Mouse (Mus musculus): ENCODE data around the gene Wdr62.
"Not testable (repeated sequence)": the region's sequence is repeated elsewhere in the genome, so short reads cannot be mapped to it uniquely, and the experiment has no call there.

Gene Wdr62

GRCm38 (mm10) chr7:30251956-30252954, 28.0 kb downstream of the Wdr62 start:
- DNase-seq (ENCODE audit: low read depth, low spot score): no peak
- no peaks in the 10 kb centered on the region for H3K27me3 ChIP-seq (ENCODE audit: control insufficient read depth, insufficient read depth, low read length, poor library complexity, severe bottlenecking)
- no peaks in the 10 kb centered on the region; the same call in 1 of the 2 replicates for H3K36me3 ChIP-seq (ENCODE audit: control insufficient read depth, insufficient read depth, low read length, poor library complexity, severe bottlenecking)

- DNase-seq (ENCODE audit: low read depth, low spot score); H3K27me3 ChIP-seq (ENCODE audit: control insufficient read depth, insufficient read depth, low read length, poor library complexity, severe bottlenecking); H3K36me3 ChIP-seq (ENCODE audit: control insufficient read depth, insufficient read depth, low read length, poor library complexity, severe bottlenecking): not testable (repeated sequence)
These were observed 42.8 kb downstream of the Wdr62 start for GRCm38 (mm10) chr7:30237374-30237773.

GRCm38 (mm10) chr7:30235625-30236024, 44.6 kb downstream of the Wdr62 start, which contains the start of gene Ovol3:
Ovol3 (minus strand) TSS chr7:30235725.
- Histone ChIP-seq H3K36me3 (ENCODE audit: control insufficient read depth, insufficient read depth, low read length, poor library complexity, severe bottlenecking) (no peaks in the 10 kb centered on the region), H3K27me3 (ENCODE audit: control insufficient read depth, insufficient read depth, low read length, poor library complexity, severe bottlenecking) (no peaks in the 10 kb centered on the region)
- no peak for DNase-seq (ENCODE audit: low read depth, low spot score)

GRCm38 (mm10) chr7:30235091-30235490, 45.1 kb downstream of the Wdr62 start:
- Histone ChIP-seq H3K27me3 (ENCODE audit: control insufficient read depth, insufficient read depth, low read length, poor library complexity, severe bottlenecking) (no peaks in the 10 kb centered on the region), H3K36me3 (ENCODE audit: control insufficient read depth, insufficient read depth, low read length, poor library complexity, severe bottlenecking) (no peaks in the 10 kb centered on the region)
- no peak for DNase-seq (ENCODE audit: low read depth, low spot score)

GRCm38 (mm10) chr7:30234276-30234858, 45.9 kb downstream of the Wdr62 start:
- no peak for DNase-seq (ENCODE audit: low read depth, low spot score)
- Histone ChIP-seq H3K36me3 (ENCODE audit: control insufficient read depth, insufficient read depth, low read length, poor library complexity, severe bottlenecking) (no peaks in the 10 kb centered on the region), H3K27me3 (ENCODE audit: control insufficient read depth, insufficient read depth, low read length, poor library complexity, severe bottlenecking) (no peaks in the 10 kb centered on the region)

GRCm38 (mm10) chr7:30233387-30233786, 46.8 kb downstream of the Wdr62 start:
- Histone ChIP-seq H3K27me3 (ENCODE audit: control insufficient read depth, insufficient read depth, low read length, poor library complexity, severe bottlenecking) (no peaks in the 10 kb centered on the region), H3K36me3 (ENCODE audit: control insufficient read depth, insufficient read depth, low read length, poor library complexity, severe bottlenecking) (no peaks in the 10 kb centered on the region)
- no peak for DNase-seq (ENCODE audit: low read depth, low spot score)

GRCm38 (mm10) chr7:30232631-30233148, 47.5 kb downstream of the Wdr62 start:
- Histone ChIP-seq H3K27me3 (ENCODE audit: control insufficient read depth, insufficient read depth, low read length, poor library complexity, severe bottlenecking) (no peaks in the 10 kb centered on the region), H3K36me3 (ENCODE audit: control insufficient read depth, insufficient read depth, low read length, poor library complexity, severe bottlenecking) (no peaks in the 10 kb centered on the region)
- peak; percentile 73 for DNase-seq (ENCODE audit: low read depth, low spot score)

GRCm38 (mm10) chr7:30231669-30232454, 48.4 kb downstream of the Wdr62 start, which contains the start of the genes Polr2i and Tbcb:
Polr2i (plus strand) TSS chr7:30231948.
Tbcb (minus strand) TSS chr7:30232272.
- no peaks in the 10 kb centered on the region for H3K27me3 ChIP-seq (ENCODE audit: control insufficient read depth, insufficient read depth, low read length, poor library complexity, severe bottlenecking)
- peak; percentile 97 for DNase-seq (ENCODE audit: low read depth, low spot score)
- H3K36me3 ChIP-seq (ENCODE audit: control insufficient read depth, insufficient read depth, low read length, poor library complexity, severe bottlenecking): no peaks in the 10 kb centered on the region

GRCm38 (mm10) chr7:30231328-30231668, 48.9 kb downstream of the Wdr62 start:
- DNase-seq (ENCODE audit: low read depth, low spot score): peak; percentile 11
- Histone ChIP-seq H3K36me3 (ENCODE audit: control insufficient read depth, insufficient read depth, low read length, poor library complexity, severe bottlenecking) (0 out of 2 replicates have a peak, but pooled peaks cover 2% of the 10 kb centered on the region), H3K27me3 (ENCODE audit: control insufficient read depth, insufficient read depth, low read length, poor library complexity, severe bottlenecking) (no peaks in the 10 kb centered on the region)

GRCm38 (mm10) chr7:30224206-30224605, 56.0 kb downstream of the Wdr62 start:
- DNase-seq (ENCODE audit: low read depth, low spot score): no peak
- Histone ChIP-seq H3K36me3 (ENCODE audit: control insufficient read depth, insufficient read depth, low read length, poor library complexity, severe bottlenecking) (peaks cover 16% of the 10 kb centered on the region), H3K27me3 (ENCODE audit: control insufficient read depth, insufficient read depth, low read length, poor library complexity, severe bottlenecking) (no peaks in the 10 kb centered on the region)

- Histone ChIP-seq H3K27me3 (ENCODE audit: control insufficient read depth, insufficient read depth, low read length, poor library complexity, severe bottlenecking) (no peaks in the 10 kb centered on the region), H3K36me3 (ENCODE audit: control insufficient read depth, insufficient read depth, low read length, poor library complexity, severe bottlenecking) (peaks cover 16% of the 10 kb centered on the region)
- DNase-seq (ENCODE audit: low read depth, low spot score): no peak
These were observed 58.0 kb downstream of the Wdr62 start for GRCm38 (mm10) chr7:30222205-30222604.

- DNase-seq (ENCODE audit: low read depth, low spot score): no peak
- peaks cover 16% of the 10 kb centered on the region for H3K36me3 ChIP-seq (ENCODE audit: control insufficient read depth, insufficient read depth, low read length, poor library complexity, severe bottlenecking)
- no peaks in the 10 kb centered on the region for H3K27me3 ChIP-seq (ENCODE audit: control insufficient read depth, insufficient read depth, low read length, poor library complexity, severe bottlenecking)
These were observed 58.8 kb downstream of the Wdr62 start for GRCm38 (mm10) chr7:30221433-30221832.

- no peaks in the 10 kb centered on the region for H3K27me3 ChIP-seq (ENCODE audit: control insufficient read depth, insufficient read depth, low read length, poor library complexity, severe bottlenecking)
- peaks cover 5% of the 10 kb centered on the region for H3K36me3 ChIP-seq (ENCODE audit: control insufficient read depth, insufficient read depth, low read length, poor library complexity, severe bottlenecking)
- DNase-seq (ENCODE audit: low read depth, low spot score): no peak
These were observed 60.2 kb downstream of the Wdr62 start for GRCm38 (mm10) chr7:30220008-30220356.

- peak; percentile 55 for DNase-seq (ENCODE audit: low read depth, low spot score)
- Histone ChIP-seq H3K36me3 (ENCODE audit: control insufficient read depth, insufficient read depth, low read length, poor library complexity, severe bottlenecking) (peaks cover 5% of the 10 kb centered on the region), H3K27me3 (ENCODE audit: control insufficient read depth, insufficient read depth, low read length, poor library complexity, severe bottlenecking) (no peaks in the 10 kb centered on the region)
These were observed 60.8 kb downstream of the Wdr62 start for GRCm38 (mm10) chr7:30219293-30220007.
